Mouse (Mus musculus) erythroblast, adult 5-6 weeks (primary cell): ENCODE results near the gene Sgce. TPM values are rescaled to one million over a fixed set of nuclear protein-coding genes. Genes with fewer than 3 reads are reported as not detected.
"Not testable (repeated sequence)": the region's sequence is repeated elsewhere in the genome, so short reads cannot be mapped to it uniquely, and the experiment has no call there.

Experiments used
- ATAC-seq: replicated peaks from 2 replicates; pipeline ENCODE4 v1.8.0; 2016; ENCODE audit warnings: moderate number of reproducible peaks, mild to moderate bottlenecking, moderate TSS enrichment, inconsistent platforms; ENCODE audit not compliant: poor library complexity, low FRiP score, severe bottlenecking
- total RNA-seq, 2 experiments: library from RNA; stranded (forward) in 1 of 2; stranded (reverse) in 1 of 2; fragments of 150-400 nt in 1 of 2; fragments of 200-764, 138-1000 nt in 1 of 2; gene quantifications; 2 replicates each; pipeline versions ENCODE4 v1.2.3 to v1.2.4; 2015 to 2017; ENCODE audit warnings: low replicate concordance in 2 of 2

Gene Sgce
- total RNA-seq, 2 experiments from 2014 or later = 2.0 TPM; not detected in 1

DNA sequence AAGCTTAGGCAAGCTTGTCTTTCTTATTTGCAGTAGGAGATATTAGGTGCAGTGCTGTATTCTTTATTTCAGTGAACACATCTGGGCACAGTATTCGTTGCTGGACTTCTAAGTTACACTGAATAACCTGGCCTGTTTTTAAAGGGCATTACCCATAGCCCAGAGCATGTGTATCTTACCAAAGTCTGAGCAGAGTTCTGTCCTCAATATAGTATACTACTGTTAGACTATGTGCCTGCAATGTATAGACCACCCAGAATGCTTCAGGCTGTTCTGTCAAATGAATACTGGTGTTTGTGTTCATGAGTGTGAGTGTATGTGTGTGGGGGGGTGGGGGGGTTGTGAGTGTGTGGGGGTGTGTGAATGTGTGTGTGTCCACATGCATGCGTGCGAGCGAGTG, 91.1 kb downstream of the Sgce start:
- ATAC-seq = no peak

DNA sequence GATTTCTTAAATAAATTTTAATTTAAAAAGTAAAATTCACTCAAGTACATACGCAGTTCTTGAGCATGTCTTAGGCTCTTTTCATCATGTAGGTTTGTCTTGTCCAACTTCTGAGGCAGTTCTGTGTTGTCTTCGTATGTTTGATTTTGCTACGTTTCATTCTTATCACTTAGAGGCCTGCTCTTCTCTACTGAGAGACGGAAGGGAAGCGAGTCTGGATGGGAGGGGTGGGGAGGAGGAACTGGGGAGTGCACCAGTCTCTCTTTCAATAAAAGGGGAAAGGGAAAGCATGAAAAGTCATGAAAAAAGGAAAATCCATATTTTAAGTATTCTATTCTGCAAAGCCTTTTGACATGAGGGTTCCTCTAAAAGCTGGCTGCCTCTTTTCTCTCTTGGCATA, 91.5 kb downstream of the Sgce start:
- ATAC-seq = no peak

DNA sequence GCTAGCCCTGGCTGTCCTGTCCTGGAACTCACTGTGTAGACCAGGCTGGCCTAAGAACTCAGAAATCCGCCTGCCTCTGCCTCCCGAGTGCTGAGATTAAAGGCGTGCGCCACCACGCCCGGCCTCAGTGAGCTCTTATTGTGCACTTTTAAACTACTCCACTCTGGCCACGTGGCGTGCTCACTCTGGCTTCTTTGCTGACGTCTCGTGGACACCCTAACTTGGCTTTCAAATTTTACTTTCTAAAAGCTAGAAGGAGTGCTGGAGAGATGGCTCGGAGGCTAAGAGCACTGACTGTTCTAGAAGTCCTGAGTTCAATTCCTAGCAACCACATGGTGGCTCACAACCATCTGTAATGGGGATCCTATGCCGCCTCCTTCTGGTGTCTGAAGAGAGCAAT, 93.3 kb downstream of the Sgce start:
- not testable (repeated sequence) for ATAC-seq

DNA sequence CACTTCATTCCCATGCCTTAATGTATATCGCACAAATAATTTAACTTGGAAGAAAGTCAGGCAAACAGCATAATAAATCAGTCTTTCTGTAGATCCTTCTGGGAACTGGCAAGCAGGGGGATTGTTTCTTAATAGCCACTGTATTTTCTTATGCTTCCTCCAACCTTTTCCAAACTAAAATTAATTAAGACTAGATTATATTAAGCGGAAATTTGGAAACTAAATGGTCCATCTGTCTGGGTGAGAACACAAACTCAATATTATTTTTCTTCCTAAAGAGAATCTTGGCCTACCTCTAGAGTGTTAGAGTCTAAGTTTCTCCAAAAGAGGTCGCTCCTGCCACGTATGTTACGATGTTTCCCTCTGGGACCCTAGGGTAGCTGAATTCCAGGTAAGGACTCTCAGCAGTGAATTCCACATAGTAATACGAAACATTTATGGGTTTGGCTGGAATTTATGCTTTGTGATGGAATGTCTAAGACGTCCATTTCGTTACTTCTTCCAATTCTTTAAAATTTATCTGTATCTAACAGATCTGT, 94.3 kb downstream of the Sgce start:
- ATAC-seq = no peak

DNA sequence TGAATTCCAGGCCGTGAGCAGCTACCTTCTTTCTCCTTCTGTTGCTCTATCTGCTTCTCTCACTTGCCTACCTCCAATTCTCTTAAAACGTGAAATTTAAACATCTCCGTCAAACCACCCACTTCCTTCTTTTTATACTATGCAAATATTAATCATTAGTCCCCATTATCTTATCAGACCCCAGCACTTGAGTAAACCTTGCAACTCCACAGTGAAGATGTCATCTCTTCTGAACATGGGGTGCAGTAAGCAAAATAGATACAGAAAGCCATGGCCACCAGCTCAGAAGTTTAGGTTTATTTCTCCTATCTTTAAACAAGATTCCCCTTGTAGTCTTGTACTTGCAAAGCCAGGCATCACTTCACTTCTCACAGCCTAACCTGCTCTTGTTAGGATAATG, 99.7 kb downstream of the Sgce start:
- no peak for ATAC-seq

DNA sequence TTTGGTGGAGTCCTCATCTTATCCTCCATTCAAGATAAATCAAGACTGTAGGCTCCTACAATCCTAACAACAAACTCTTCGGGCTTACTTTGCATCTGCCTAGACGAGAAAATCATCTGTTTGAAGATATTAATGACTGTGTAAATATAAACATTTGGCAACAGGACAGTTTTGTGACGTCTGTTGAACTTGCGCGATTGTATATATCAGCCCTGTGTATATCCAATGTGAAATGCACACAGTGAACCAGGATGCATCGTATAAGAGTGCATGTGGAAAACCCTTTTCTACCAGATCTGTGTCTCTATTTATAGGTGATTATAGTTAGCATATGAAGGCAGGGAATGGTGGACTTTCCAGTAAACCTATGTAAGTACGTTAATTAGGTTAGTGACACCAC, 104.9 kb downstream of the Sgce start:
- no peak for ATAC-seq

DNA sequence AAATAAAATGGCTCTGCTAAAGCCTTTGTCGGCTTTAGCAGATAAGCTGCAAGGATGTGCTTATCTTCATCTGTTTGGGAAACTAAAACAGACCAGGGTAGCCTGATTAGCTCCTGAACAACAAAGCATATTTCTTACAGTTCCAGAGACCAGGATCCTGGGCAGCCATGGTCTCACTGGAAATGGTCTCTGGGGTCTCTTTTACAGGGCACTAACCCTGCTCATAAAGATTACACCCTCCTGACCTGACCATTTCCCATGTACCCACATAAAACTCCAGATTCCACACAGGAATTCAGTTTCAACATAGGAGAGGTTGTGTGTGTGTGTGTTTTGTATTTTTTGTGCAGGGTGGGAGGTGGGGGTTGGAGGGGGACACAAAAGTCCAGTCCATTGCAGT, 112.2 kb downstream of the Sgce start:
- no peak for ATAC-seq

DNA sequence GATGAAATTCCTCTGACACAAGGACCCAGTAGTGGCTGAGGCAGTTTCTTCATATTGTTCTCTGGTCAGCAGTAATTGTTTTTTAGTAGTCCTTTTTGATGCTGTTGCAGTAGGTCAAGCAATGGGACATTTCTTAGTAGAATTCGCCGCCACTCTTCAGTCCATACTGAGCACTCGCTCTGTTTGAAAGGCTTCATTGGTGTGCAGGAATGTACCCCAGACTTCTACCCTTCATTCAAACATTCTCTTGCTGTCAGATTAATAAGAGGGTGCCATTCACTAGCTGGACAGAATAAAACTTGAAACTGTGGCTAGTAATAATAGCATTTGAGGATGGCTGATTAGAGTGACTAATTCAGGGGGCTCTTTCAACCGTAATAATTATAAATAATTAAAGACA, 113.8 kb downstream of the Sgce start:
- no peak for ATAC-seq

DNA sequence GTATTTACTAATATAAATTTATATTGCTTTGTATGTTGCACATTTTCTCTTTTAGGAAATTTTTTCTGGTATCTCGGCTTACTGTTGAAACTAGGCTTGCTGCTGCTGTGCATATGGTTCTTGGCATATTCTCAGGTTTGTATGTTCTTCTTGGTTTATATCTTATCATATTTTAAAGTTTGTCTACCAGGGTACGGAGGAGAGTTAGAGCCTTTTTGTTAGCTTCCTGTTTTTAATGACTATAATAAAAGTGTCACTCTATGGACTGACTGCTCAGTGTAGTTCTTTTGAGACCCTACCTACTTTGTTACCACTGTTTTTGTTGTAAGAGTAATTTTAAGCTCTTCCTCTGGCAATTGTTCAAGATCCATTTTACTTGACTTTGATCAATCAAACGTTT, 115.5 kb downstream of the Sgce start:
- no peak for ATAC-seq

Other genes starting within 250 kb of the Sgce start
- gene Col1a2, start 242.4 kb downstream of the Sgce start, total RNA-seq (2015; ENCODE audit: low replicate concordance) = 0.19 and 0.84 TPM in 2 replicates
- 0.51 and 0.70 TPM in 2 replicates for gene Col1a2, start 242.4 kb downstream of the Sgce start, total RNA-seq (2017; ENCODE audit: low replicate concordance)
- gene Casd1, start 146.4 kb downstream of the Sgce start, total RNA-seq (2015; ENCODE audit: low replicate concordance) = 5.2 and 6.7 TPM in 2 replicates
- gene Casd1, start 146.4 kb downstream of the Sgce start, total RNA-seq (2017; ENCODE audit: low replicate concordance) = 10.0 and 17.4 TPM in 2 replicates
- 0.19 and 0.42 TPM in 2 replicates for gene Peg10, start 99 bp upstream of the Sgce start, total RNA-seq (2015; ENCODE audit: low replicate concordance)
- not detected in 2 replicates for gene Peg10, start 99 bp upstream of the Sgce start, total RNA-seq (2017; ENCODE audit: low replicate concordance)
- gene Ppp1r9a, start 155.7 kb upstream of the Sgce start, total RNA-seq (2015; ENCODE audit: low replicate concordance) = 0.21 and 0.38 TPM in 2 replicates
- 0.70 and 4.0 TPM in 2 replicates for gene Ppp1r9a, start 155.7 kb upstream of the Sgce start, total RNA-seq (2017; ENCODE audit: low replicate concordance)